Mouse (Mus musculus) forebrain, embryonic 10.5 days (tissue): Measurements from ENCODE around the gene Patj. TPM values are rescaled to one million over a fixed set of nuclear protein-coding genes. Genes with fewer than 3 reads are reported as not detected.

Source experiments
- DNase-seq: peaks from one replicate; pipeline ENCODE4 v3.0.0-alpha.2; 2017; ENCODE audit warnings: low spot score; ENCODE audit errors: extremely low spot score
- H3K27ac ChIP-seq: fragments of 300-500 bp; sonication (generic); 2 replicates; pipeline ENCODE4 v1.5.1; 2016; ENCODE audit warnings: mild to moderate bottlenecking
- H3K27me3 ChIP-seq: fragments of 300-500 bp; sonication (generic); 2 replicates; pipeline ENCODE4 v1.6.1; 2016; ENCODE audit warnings: mild to moderate bottlenecking; ENCODE audit not compliant: poor library complexity, severe bottlenecking
- H3K36me3 ChIP-seq: fragments of 300-500 bp; sonication (generic); replicated peaks from 2 replicates; pipeline ENCODE4 v1.6.1; 2016; ENCODE audit warnings: mild to moderate bottlenecking, moderate library complexity
- H3K4me1 ChIP-seq: fragments of 300-500 bp; sonication (generic); 2 replicates; pipeline ENCODE4 v1.6.1; 2016
- H3K4me3 ChIP-seq: fragments of 300-500 bp; sonication (generic); 2 replicates; pipeline ENCODE4 v1.5.1; 2016; ENCODE audit warnings: mild to moderate bottlenecking, moderate library complexity
- H3K9me3 ChIP-seq: fragments of 300-500 bp; sonication (generic); 2 replicates; pipeline ENCODE4 v1.6.1; 2016; ENCODE audit warnings: mild to moderate bottlenecking, moderate library complexity
- WGBS: fragments of 180-500 bp; shearing (Covaris S2); methylation state at CpG from one replicate; pipeline ENCODE4 v1.1.7; 2016; 5-methylcytosine and 5-hydroxymethylcytosine counted together
- polyA plus RNA-seq: library from polyadenylated mRNA; unstranded; fragments of >200 nt; fragmentation: Nextera tagmentation; extraction: Ambion mirVana; gene quantifications from 2 replicates; pipeline ENCODE4 v1.2.1, GENCODE M21; 2016

The Patj gene
- polyA plus RNA-seq, 1 experiment from 2014 or later = 11.2 TPM

GRCm38 (mm10) chr4:98665884-98666283, 270.3 kb downstream of the Patj start:
- H3K4me3 ChIP-seq = no peak overlapping the region
- DNase-seq = no peak

GRCm38 (mm10) chr4:98666451-98666850, 270.9 kb downstream of the Patj start:
- H3K4me1 ChIP-seq = no peaks in the 10 kb centered on the region; the same call in 1 of the 2 replicates
- no peaks in the 10 kb centered on the region for H3K27me3 ChIP-seq
- WGBS = 85% methylated on average over 1 of the region's 1 CpGs
- H3K9me3 ChIP-seq = peaks cover 14% of the 10 kb centered on the region
- H3K36me3 ChIP-seq = peaks cover 8% of the 10 kb centered on the region; the same call in 1 of the 2 replicates
- DNase-seq = no peak
- H3K27ac ChIP-seq = no peak overlapping the region
- no peak overlapping the region for H3K4me3 ChIP-seq

More at GRCm38 (mm10) chr4:98665884-98666283, 270.3 kb downstream of the Patj start:
- H3K27ac ChIP-seq = no peak overlapping the region
- no peaks in the 10 kb centered on the region; the same call in 1 of the 2 replicates for H3K4me1 ChIP-seq
- H3K36me3 ChIP-seq = peaks cover 8% of the 10 kb centered on the region; the same call in 1 of the 2 replicates
- WGBS = 94% methylated on average over 7 of the region's 7 CpGs
- no peaks in the 10 kb centered on the region for H3K27me3 ChIP-seq
- peaks cover 14% of the 10 kb centered on the region for H3K9me3 ChIP-seq

- Histone ChIP-seq H3K4me1 (no peaks in the 10 kb centered on the region; the same call in 1 of the 2 replicates), H3K27ac (no peak overlapping the region)
- WGBS = 85% methylated on average over 3 of the region's 3 CpGs
Observed at GRCm38 (mm10) chr4:98667009-98667408, 271.4 kb downstream of the Patj start.

GRCm38 (mm10) chr4:98677506-98677905, 281.9 kb downstream of the Patj start:
- H3K9me3 ChIP-seq = no peaks in the 10 kb centered on the region
- H3K27ac ChIP-seq = no peak overlapping the region
- no peaks in the 10 kb centered on the region for H3K36me3 ChIP-seq
- no peaks in the 10 kb centered on the region for H3K27me3 ChIP-seq
- H3K4me3 ChIP-seq = no peak overlapping the region
- DNase-seq = no peak
- H3K4me1 ChIP-seq = peaks cover 9% of the 10 kb centered on the region; the same call in 1 of the 2 replicates
- 71% methylated on average over 9 of the region's 9 CpGs for WGBS

More at GRCm38 (mm10) chr4:98667009-98667408, 271.4 kb downstream of the Patj start:
- H3K27me3 ChIP-seq = no peaks in the 10 kb centered on the region
- peaks cover 8% of the 10 kb centered on the region; the same call in 1 of the 2 replicates for H3K36me3 ChIP-seq
- H3K4me3 ChIP-seq = no peak overlapping the region
- H3K9me3 ChIP-seq = peaks cover 14% of the 10 kb centered on the region
- no peak for DNase-seq

GRCm38 (mm10) chr4:98686678-98687267, 291.2 kb downstream of the Patj start:
- Histone ChIP-seq H3K4me3 (no peak overlapping the region), H3K27ac (no peak overlapping the region), H3K4me1 (no peaks in the 10 kb centered on the region), H3K27me3 (no peaks in the 10 kb centered on the region), H3K9me3 (no peaks in the 10 kb centered on the region), H3K36me3 (peaks cover 11% of the 10 kb centered on the region)
- no peak for DNase-seq
- 92% methylated on average over 11 of the region's 11 CpGs for WGBS

GRCm38 (mm10) chr4:98688116-98688515, 292.5 kb downstream of the Patj start:
- Histone ChIP-seq H3K36me3 (peaks cover 11% of the 10 kb centered on the region), H3K27ac (no peak overlapping the region), H3K4me1 (no peaks in the 10 kb centered on the region), H3K27me3 (no peaks in the 10 kb centered on the region), H3K9me3 (no peaks in the 10 kb centered on the region), H3K4me3 (no peak overlapping the region)
- no peak for DNase-seq
- WGBS = 87% methylated on average over 11 of the region's 11 CpGs

- Histone ChIP-seq H3K27me3 (no peaks in the 10 kb centered on the region), H3K36me3 (peaks cover 11% of the 10 kb centered on the region), H3K9me3 (no peaks in the 10 kb centered on the region), H3K4me3 (no peak overlapping the region), H3K4me1 (no peaks in the 10 kb centered on the region), H3K27ac (no peak overlapping the region)
- WGBS = 93% methylated on average over 9 of the region's 9 CpGs
- no peak for DNase-seq
Observed at GRCm38 (mm10) chr4:98688520-98688919, 292.9 kb downstream of the Patj start.

- Histone ChIP-seq H3K27ac (no peak overlapping the region), H3K4me3 (no peak overlapping the region), H3K27me3 (no peaks in the 10 kb centered on the region), H3K36me3 (peaks cover 11% of the 10 kb centered on the region), H3K4me1 (no peaks in the 10 kb centered on the region), H3K9me3 (no peaks in the 10 kb centered on the region)
- no peak for DNase-seq
- 95% methylated on average over 1 of the region's 1 CpGs for WGBS
Observed at GRCm38 (mm10) chr4:98689988-98690387, 294.4 kb downstream of the Patj start.

- H3K4me3 ChIP-seq = no peak overlapping the region
- H3K9me3 ChIP-seq = no peaks in the 10 kb centered on the region
- peaks cover 8% of the 10 kb centered on the region for H3K36me3 ChIP-seq
- no peak for DNase-seq
- peaks cover under 1% of the 10 kb centered on the region; the same call in 1 of the 2 replicates for H3K4me1 ChIP-seq
- 82% methylated on average over 9 of the region's 9 CpGs for WGBS
- H3K27ac ChIP-seq = no peak overlapping the region
- H3K27me3 ChIP-seq = no peaks in the 10 kb centered on the region
Observed at GRCm38 (mm10) chr4:98693465-98694185, 298.0 kb downstream of the Patj start.

- Histone ChIP-seq H3K36me3 (no peaks in the 10 kb centered on the region), H3K4me3 (no peak overlapping the region), H3K27ac (no peak overlapping the region), H3K27me3 (no peaks in the 10 kb centered on the region), H3K9me3 (no peaks in the 10 kb centered on the region), H3K4me1 (peaks cover 23% of the 10 kb centered on the region)
- no peak for DNase-seq
- WGBS = 89% methylated on average over 4 of the region's 4 CpGs
Observed at GRCm38 (mm10) chr4:98697932-98698331, 302.3 kb downstream of the Patj start.

GRCm38 (mm10) chr4:98698921-98699320, 303.3 kb downstream of the Patj start:
- Histone ChIP-seq H3K4me1 (peaks cover 23% of the 10 kb centered on the region), H3K4me3 (no peak overlapping the region), H3K36me3 (no peaks in the 10 kb centered on the region), H3K9me3 (no peaks in the 10 kb centered on the region), H3K27me3 (no peaks in the 10 kb centered on the region), H3K27ac (no peak overlapping the region)
- 65% methylated on average over 3 of the region's 3 CpGs for WGBS
- no peak for DNase-seq

- no peaks in the 10 kb centered on the region for H3K9me3 ChIP-seq
- WGBS = 92% methylated on average over 3 of the region's 3 CpGs
- no peak overlapping the region for H3K27ac ChIP-seq
- DNase-seq = no peak
- no peak overlapping the region for H3K4me3 ChIP-seq
- no peaks in the 10 kb centered on the region for H3K27me3 ChIP-seq
- no peaks in the 10 kb centered on the region for H3K36me3 ChIP-seq
- peaks cover 23% of the 10 kb centered on the region for H3K4me1 ChIP-seq
Observed at GRCm38 (mm10) chr4:98700156-98700555, 304.6 kb downstream of the Patj start.
